Mouse (Mus musculus): ENCODE measurements around the gene Ccdc148.

Ccdc148 gene

DNA sequence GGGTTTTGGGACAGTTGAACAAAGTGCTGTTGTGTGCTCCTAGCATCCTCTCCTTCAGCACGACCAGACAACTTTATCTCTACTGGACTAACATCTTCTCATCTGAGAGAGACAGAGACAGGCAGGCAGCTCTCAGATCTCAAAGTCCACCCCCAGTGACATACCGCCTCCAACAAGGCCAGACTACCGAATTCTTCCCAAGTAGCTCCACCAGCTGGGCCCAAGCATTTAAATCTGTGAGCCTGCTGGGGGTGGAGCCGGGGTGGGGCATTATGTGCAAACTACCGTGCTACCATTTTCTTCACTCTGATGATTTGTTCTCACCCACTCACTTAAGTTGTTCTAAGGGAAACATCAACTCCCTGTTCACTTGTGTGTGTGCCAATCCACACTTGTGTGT lies 19.0 kb upstream of the Ccdc148 start:
- no peak for DNase-seq (ENCODE audit: low read depth, low spot score)

DNA sequence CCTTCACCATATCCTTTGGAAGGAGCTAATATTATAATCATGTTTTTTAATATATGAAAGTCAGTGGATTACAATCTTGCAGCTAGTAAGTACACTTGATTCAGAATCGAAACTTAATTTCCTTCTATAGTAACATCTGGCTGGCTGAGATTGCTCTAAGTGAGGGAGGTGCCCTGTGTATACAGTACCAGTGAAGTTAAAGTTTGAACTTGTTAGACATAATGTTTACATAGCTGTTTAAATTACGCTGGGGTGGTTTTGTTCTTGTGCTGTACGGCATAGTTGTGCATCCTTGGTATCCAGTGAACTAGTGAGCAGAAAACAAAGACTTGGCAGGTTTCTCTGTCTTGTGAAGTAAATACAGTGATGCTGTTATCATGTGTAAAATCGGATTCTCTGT lies 18.5 kb upstream of the Ccdc148 start:
- DNase-seq (ENCODE audit: low read depth, low spot score), result no peak

- DNase-seq (ENCODE audit: low read depth, low spot score), result no peak
These were observed 17.7 kb upstream of the Ccdc148 start for GRCm38 (mm10) chr2:59178191-59178590.

- no peak for DNase-seq (ENCODE audit: low read depth, low spot score)
These were observed 15.4 kb upstream of the Ccdc148 start for GRCm38 (mm10) chr2:59175926-59176325.

DNA sequence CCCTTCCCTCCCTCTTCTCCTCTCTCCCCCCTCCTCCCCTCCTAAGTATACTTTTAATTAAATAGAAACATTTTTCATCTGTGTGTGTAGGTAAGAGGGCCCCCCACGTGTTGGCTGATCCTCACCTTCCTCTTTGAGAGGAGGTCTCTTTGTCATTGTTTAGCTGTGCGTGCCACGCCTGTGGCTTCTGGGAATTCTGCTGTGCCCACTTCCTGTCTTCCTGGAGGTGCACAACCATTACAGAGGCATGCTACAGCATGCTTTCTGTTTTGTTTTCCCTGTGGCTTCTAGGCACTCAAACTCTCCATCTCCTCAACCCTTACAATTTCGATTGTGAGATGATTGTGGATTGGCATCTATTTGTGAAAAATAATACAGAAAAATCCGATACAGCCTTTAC lies 11.1 kb upstream of the Ccdc148 start:
- no peak for DNase-seq (ENCODE audit: low read depth, low spot score)

GRCm38 (mm10) chr2:59170593-59170992 lies 10.1 kb upstream of the Ccdc148 start:
- no peak for DNase-seq (ENCODE audit: low read depth, low spot score)

DNA sequence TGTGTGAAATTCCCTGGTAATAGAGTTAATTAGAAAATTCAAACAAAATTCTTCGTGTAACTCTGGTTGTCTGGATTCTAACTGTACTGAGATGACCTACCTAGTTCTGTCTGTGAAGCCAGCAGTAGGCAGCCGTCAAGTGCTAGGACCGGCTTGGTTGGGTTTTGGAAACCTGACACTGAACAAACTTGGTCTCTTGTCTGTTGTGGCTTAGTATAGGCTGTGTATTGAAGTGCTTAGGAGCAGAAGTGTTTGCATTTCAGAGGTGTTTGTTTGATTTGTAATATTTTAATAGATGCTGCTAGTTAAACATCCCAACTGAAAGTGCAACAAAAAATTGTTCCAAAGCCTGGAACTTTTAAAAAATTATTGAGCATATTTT lies 9.7 kb upstream of the Ccdc148 start:
- no peak for DNase-seq (ENCODE audit: low read depth, low spot score)

- DNase-seq (ENCODE audit: low read depth, low spot score), result no peak
These were observed 9.2 kb upstream of the Ccdc148 start for GRCm38 (mm10) chr2:59169572-59170207.

- DNase-seq (ENCODE audit: low read depth, low spot score), result no peak
These were observed 7.3 kb upstream of the Ccdc148 start for GRCm38 (mm10) chr2:59167830-59168229.

- DNase-seq (ENCODE audit: low read depth, low spot score), result no peak
These were observed 6.5 kb upstream of the Ccdc148 start for GRCm38 (mm10) chr2:59166976-59167375.

DNA sequence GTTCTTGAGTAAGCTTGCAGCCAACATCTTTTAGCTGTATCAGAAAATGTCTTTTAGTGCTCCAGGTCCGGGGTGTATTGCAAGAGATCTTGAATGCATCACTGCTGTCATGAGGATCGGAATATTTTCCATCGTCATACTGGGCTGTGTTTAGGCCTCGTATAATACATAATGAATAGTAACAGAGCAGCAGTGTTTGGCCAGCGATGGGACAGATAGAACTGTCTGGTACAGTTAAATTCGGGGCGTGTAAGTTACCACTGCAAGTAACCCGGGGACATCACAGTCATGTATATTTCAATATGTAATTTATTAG lies 1.8 kb upstream of the Ccdc148 start:
- DNase-seq (ENCODE audit: low read depth, low spot score), result no peak

GRCm38 (mm10) chr2:59161441-59162284 lies 1.2 kb upstream of the Ccdc148 start:
- DNase-seq (ENCODE audit: low read depth, low spot score), result no peak

- no peak for DNase-seq (ENCODE audit: low read depth, low spot score)
These were observed 548 bp upstream of the Ccdc148 start for GRCm38 (mm10) chr2:59161021-59161440.

DNA sequence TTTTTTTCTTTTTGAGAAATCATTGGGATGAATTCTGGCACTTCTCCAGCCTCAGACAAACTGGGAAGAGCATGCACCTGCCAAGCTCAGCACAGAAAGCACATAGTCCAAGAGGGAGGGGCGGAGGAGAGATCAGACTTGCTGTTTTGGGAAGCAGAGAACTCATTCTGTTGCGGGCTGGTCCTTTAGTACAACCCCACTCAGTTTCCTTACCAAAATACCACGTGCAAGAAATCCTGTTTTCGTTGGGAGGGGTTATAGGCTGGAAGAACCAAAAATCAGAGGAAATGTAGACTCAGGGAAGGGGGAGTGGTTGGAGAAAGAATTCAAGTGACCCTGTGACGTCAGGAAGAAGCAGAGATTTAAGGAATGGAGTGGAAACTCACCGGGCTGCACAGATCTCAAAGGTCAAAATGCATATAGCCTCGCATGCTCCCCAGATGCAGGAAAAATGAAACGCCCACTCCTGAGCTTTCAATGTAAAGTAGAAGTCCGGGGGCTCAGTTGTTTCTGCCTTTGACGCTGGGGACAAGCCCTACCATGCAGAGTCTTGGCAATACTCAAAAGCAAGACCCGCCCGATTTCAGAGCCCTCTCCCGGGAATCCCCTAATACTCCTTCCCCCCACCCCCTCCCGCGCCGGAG lies 400 bp downstream of the Ccdc148 start:
- DNase-seq (ENCODE audit: low read depth, low spot score), result no peak

DNA sequence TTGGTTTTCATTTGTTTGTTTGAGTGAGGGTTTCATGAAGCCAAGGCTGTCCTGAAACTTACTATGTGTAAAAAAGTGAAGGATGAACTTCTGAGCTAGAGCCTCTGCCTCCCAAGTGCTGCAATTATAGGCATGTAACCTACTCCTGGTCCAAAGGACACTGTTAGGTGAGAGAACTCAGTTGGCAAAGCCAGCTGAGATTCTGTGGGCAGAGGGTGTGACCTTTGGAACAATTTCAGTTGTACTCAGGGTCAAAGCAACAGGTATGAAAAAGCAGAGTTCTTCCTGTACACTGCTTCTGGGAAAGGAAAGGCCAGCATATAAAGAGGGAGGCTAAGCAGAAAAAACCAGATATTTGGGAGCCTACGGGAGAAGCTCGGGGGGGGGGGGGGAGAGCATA lies 2.4 kb downstream of the Ccdc148 start:
- DNase-seq (ENCODE audit: low read depth, low spot score), result no peak

GRCm38 (mm10) chr2:59155428-59155827 lies 5.1 kb downstream of the Ccdc148 start:
- DNase-seq (ENCODE audit: low read depth, low spot score), result no peak

GRCm38 (mm10) chr2:59131044-59131443 lies 29.4 kb downstream of the Ccdc148 start:
- no peak for DNase-seq (ENCODE audit: low read depth, low spot score)

- DNase-seq (ENCODE audit: low read depth, low spot score), result no peak
These were observed 30.7 kb downstream of the Ccdc148 start for GRCm38 (mm10) chr2:59129821-59130220.

GRCm38 (mm10) chr2:59129023-59129422 lies 31.5 kb downstream of the Ccdc148 start:
- no peak for DNase-seq (ENCODE audit: low read depth, low spot score)

DNA sequence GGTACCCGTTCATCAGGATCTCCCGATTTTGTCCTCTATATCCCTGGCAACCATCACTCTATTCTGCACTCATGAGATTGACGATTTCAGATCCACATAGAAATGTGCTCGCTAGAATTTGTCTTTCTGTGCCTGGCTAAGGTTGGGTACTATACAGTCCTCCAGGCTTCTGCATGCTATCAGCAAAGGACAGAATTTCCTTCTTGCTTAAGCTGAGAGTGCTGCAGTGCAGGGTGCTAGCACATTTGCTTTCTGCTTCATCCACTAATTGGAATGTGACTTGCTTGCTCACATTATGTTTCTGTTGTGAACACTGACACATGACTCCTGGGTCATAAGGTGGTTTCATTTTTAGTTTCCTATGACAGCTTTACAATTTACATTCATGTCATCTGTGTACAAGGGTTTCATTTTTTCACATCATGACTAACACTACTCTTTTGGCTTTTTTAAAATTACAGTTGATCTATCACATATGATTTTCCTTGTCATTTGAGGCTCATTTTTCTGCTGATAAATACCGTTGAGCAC lies 104.8 kb downstream of the Ccdc148 start:
- no peak for DNase-seq (ENCODE audit: low read depth, low spot score)

DNA sequence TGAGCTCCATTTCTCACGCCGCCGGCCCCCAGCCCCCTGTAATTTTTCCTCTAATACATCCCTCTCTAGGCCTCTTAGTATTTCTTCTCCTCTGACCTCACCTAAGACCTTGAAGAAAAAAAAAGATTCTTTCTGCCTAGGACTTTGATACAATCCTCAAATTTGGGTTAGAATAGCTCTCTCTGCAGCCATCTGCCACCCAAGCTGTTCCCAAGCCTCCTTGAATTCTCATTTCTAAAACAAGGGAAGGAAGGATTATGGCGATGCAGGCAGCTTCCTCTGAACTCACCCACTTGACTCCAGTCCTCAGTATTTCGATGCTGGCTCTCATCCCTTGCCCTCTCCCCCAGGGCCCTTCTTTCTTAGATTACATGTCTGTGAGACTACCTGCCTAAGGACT lies 106.1 kb downstream of the Ccdc148 start:
- no peak for DNase-seq (ENCODE audit: low read depth, low spot score)

DNA sequence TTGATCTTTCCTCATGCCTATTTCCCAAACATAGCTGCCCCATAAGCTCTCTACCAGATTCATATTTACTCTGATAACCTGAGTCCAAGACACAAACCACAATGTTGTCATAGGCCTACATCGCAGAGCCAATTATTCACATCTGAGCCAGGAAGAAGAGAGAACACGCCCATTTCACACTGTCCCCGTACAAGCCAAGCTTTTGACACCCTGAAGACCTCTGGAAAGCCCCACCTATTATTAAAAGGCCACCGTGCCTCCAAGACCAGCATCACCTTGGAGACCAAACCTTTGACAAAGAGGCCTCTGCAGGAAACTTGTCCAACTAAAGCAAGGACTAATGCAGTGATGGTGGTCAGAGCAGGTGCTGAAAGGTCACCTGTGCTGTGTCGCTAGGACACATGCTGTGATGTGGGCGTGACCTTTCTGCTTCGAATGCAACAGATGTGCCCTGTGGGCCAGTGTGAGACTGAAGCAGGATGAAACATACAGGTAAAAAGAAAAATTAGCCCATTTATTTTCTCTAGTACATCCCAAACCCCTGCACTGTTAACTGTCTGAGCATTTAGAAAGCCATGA lies 106.9 kb downstream of the Ccdc148 start:
- DNase-seq (ENCODE audit: low read depth, low spot score), result no peak
